In the genomic region with DNA sequence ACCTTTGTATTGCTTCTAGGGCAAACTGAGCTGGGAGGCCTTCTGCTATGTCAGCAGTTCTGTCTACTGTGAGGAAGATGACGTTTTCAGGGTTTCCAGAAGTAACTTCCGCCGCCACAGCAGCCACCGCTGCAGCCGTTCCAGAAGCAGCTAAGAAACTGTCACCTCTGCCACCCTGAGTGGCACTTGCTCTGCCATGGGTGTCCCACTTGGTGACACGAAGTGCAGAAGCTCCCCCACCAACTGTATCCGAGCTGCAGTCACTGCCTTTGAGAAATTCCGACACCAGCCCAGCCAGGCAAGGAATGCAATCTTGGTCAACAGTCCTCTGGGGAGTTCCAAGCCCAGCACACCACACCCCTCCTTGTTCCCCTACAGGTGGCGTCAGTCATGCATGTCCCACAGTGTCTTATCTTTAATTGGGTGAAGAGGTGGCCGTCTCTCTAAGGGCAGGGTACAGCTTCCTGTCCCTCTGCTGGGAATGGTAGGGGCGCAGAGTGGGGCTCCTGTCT, we compare ENCODE assay signal across 9 mouse cellular contexts. TPM values are rescaled to one million over a fixed set of nuclear protein-coding genes. Genes with fewer than 3 reads are reported as not detected.
DNase-seq lines count a peak whose midpoint lies in the region; ATAC-seq lines count a peak whose summit lies in the region.
"Had no signal": no experiment of that assay in that cellular context is flagged by ENCODE, and none has a peak within 500 bp of the region (broad histone marks: within the 10 kb centered on the region; RNA-seq: fewer than 3 reads in every experiment).

No protein-coding gene starts in this region.

- H3K4me2 ChIP-seq in lung, embryonic 16.5 days (ENCODE audit: low read depth, low read length) = peak overlapping the region; percentile 21; the same call in 1 of the 2 replicates
- peak overlapping the region; percentile 63 for H3K4me2 ChIP-seq in heart, embryonic 13.5 days
- H3K4me2 ChIP-seq in liver, embryonic 15.5 days = peak overlapping the region; percentile 18; the same call in 1 of the 2 replicates
- H3K4me2 ChIP-seq in forebrain, embryonic 14.5 days (ENCODE audit: low read length) = no peak overlapping the region
- no peak overlapping the region for H3K4me2 ChIP-seq in hindbrain, embryonic 13.5 days
- H3K4me2 ChIP-seq in midbrain, embryonic 16.5 days (ENCODE audit: low read length) = no peak overlapping the region

- peaks cover 4% of the 10 kb centered on the region; the same call in 1 of the 2 replicates for H3K4me1 ChIP-seq in lung, embryonic 16.5 days (replicated peaks; ENCODE audit: control insufficient read depth, insufficient read depth, low read length)
- peaks cover 14% of the 10 kb centered on the region for H3K4me1 ChIP-seq in heart, embryonic 13.5 days
- 0 out of 2 replicates have a peak, but pooled peaks cover 4% of the 10 kb centered on the region for H3K4me1 ChIP-seq in liver, embryonic 15.5 days (replicated peaks)
- no peaks in the 10 kb centered on the region for H3K4me1 ChIP-seq in forebrain, embryonic 14.5 days (ENCODE audit: control insufficient read depth, insufficient read depth, low read length)
- H3K4me1 ChIP-seq in hindbrain, embryonic 13.5 days (replicated peaks) = 0 out of 2 replicates have a peak, but pooled peaks cover 4% of the 10 kb centered on the region
- no peaks in the 10 kb centered on the region for H3K4me1 ChIP-seq in midbrain, embryonic 16.5 days (ENCODE audit: control insufficient read depth, insufficient read depth, low read length)

- no peaks in the 10 kb centered on the region for H3K9me3 ChIP-seq in lung, embryonic 16.5 days (ENCODE audit: control insufficient read depth, low read length)
- no peaks in the 10 kb centered on the region for H3K9me3 ChIP-seq in heart, embryonic 13.5 days
- H3K9me3 ChIP-seq in liver, embryonic 15.5 days (replicated peaks) = no peaks in the 10 kb centered on the region
- no peaks in the 10 kb centered on the region for H3K9me3 ChIP-seq in forebrain, embryonic 14.5 days (replicated peaks; ENCODE audit: control insufficient read depth, low read length)
- no peaks in the 10 kb centered on the region for H3K9me3 ChIP-seq in hindbrain, embryonic 13.5 days
- H3K9me3 ChIP-seq in midbrain, embryonic 16.5 days (replicated peaks; ENCODE audit: control insufficient read depth, low read length, poor library complexity, severe bottlenecking) = no peaks in the 10 kb centered on the region

- 25% methylated on average over 11 of the region's 11 CpGs for WGBS in lung, embryonic 16.5 days
- WGBS in heart, embryonic 13.5 days = 23% methylated on average over 11 of the region's 11 CpGs
- WGBS in liver, embryonic 15.5 days (ENCODE audit: insufficient replicate concordance) = 21% methylated on average over 11 of the region's 11 CpGs
- 52% methylated on average over 11 of the region's 11 CpGs for WGBS in forebrain, embryonic 14.5 days
- 54% methylated on average over 11 of the region's 11 CpGs for WGBS in hindbrain, embryonic 13.5 days
- 53% methylated on average over 11 of the region's 11 CpGs for WGBS in midbrain, embryonic 16.5 days

- no peaks in the 10 kb centered on the region for H3K36me3 ChIP-seq in lung, embryonic 16.5 days (ENCODE audit: control insufficient read depth, insufficient read depth, low read length)
- no peaks in the 10 kb centered on the region for H3K36me3 ChIP-seq in heart, embryonic 13.5 days
- no peaks in the 10 kb centered on the region for H3K36me3 ChIP-seq in liver, embryonic 15.5 days (replicated peaks)
- H3K36me3 ChIP-seq in forebrain, embryonic 14.5 days (ENCODE audit: control insufficient read depth, insufficient read depth, low read length) = no peaks in the 10 kb centered on the region
- no peaks in the 10 kb centered on the region for H3K36me3 ChIP-seq in hindbrain, embryonic 13.5 days
- no peaks in the 10 kb centered on the region for H3K36me3 ChIP-seq in midbrain, embryonic 16.5 days (ENCODE audit: control insufficient read depth, insufficient read depth, low read length)

- H3K27me3 ChIP-seq in lung, embryonic 16.5 days (ENCODE audit: control insufficient read depth, insufficient read depth, low read depth, low read length) = no peaks in the 10 kb centered on the region
- no peaks in the 10 kb centered on the region for H3K27me3 ChIP-seq in heart, embryonic 13.5 days (replicated peaks)
- no peaks in the 10 kb centered on the region for H3K27me3 ChIP-seq in liver, embryonic 15.5 days
- no peaks in the 10 kb centered on the region for H3K27me3 ChIP-seq in forebrain, embryonic 14.5 days (replicated peaks; ENCODE audit: control insufficient read depth, insufficient read depth, low read length)
- 0 out of 2 replicates have a peak, but pooled peaks cover 4% of the 10 kb centered on the region for H3K27me3 ChIP-seq in hindbrain, embryonic 13.5 days
- H3K27me3 ChIP-seq in midbrain, embryonic 16.5 days (ENCODE audit: control insufficient read depth, insufficient read depth, low read depth, low read length) = 0 out of 2 replicates have a peak, but pooled peaks cover 2% of the 10 kb centered on the region

- peak; percentile 81 for ATAC-seq in lung, embryonic 16.5 days (ENCODE audit: low read depth)
- ATAC-seq in heart, embryonic 13.5 days (ENCODE audit: extremely low read depth, insufficient number of reproducible peaks, low FRiP score, low TSS enrichment) = no peak
- ATAC-seq in liver, embryonic 15.5 days (ENCODE audit: insufficient read depth) = no peak
- no peak for ATAC-seq in forebrain, embryonic 14.5 days
- no peak for ATAC-seq in hindbrain, embryonic 13.5 days (ENCODE audit: low FRiP score)
- no peak for ATAC-seq in midbrain, embryonic 16.5 days

- no peak overlapping the region for H3K27ac ChIP-seq in lung, embryonic 16.5 days (ENCODE audit: low read length)
- H3K27ac ChIP-seq in heart, embryonic 13.5 days (replicated peaks) = no peak overlapping the region
- H3K27ac ChIP-seq in liver, embryonic 15.5 days (replicated peaks) = no peak overlapping the region
- no peak overlapping the region for H3K27ac ChIP-seq in forebrain, embryonic 14.5 days (ENCODE audit: low read depth, low read length)
- H3K27ac ChIP-seq in hindbrain, embryonic 13.5 days = no peak overlapping the region
- H3K27ac ChIP-seq in midbrain, embryonic 16.5 days (ENCODE audit: low read length) = no peak overlapping the region

- no peak overlapping the region for H3K4me3 ChIP-seq in lung, embryonic 16.5 days (ENCODE audit: low read length)
- H3K4me3 ChIP-seq in heart, embryonic 13.5 days = peak overlapping the region; percentile 30; the same call in 1 of the 2 replicates
- no peak overlapping the region for H3K4me3 ChIP-seq in liver, embryonic 15.5 days (replicated peaks)
- no peak overlapping the region for H3K4me3 ChIP-seq in forebrain, embryonic 14.5 days (ENCODE audit: low read depth, low read length)
- no peak overlapping the region for H3K4me3 ChIP-seq in hindbrain, embryonic 13.5 days
- H3K4me3 ChIP-seq in midbrain, embryonic 16.5 days (ENCODE audit: low read depth, low read length) = no peak overlapping the region

- no peak for DNase-seq in lung, postnatal 25 days (ENCODE audit: low spot score)
- DNase-seq in thymus, postnatal 36 days = peak; percentile 45 to 58
- DNase-seq in forebrain, embryonic 14.5 days (ENCODE audit: low spot score) = no peak
- DNase-seq: embryo, embryonic 11 days had no signal

- no peak overlapping the region for H3K9ac ChIP-seq in lung, embryonic 16.5 days (ENCODE audit: low read length)
- peak overlapping the region; percentile 60; the same call in 1 of the 2 replicates for H3K9ac ChIP-seq in heart, embryonic 13.5 days
- no peak overlapping the region for H3K9ac ChIP-seq in liver, embryonic 15.5 days
- H3K9ac ChIP-seq in forebrain, embryonic 14.5 days (ENCODE audit: low read length) = no peak overlapping the region
- no peak overlapping the region for H3K9ac ChIP-seq in hindbrain, embryonic 13.5 days
- H3K9ac ChIP-seq in midbrain, embryonic 16.5 days (ENCODE audit: low read depth, low read length) = no peak overlapping the region

RNA-seq across cellular contexts. Expression of a gene that starts 14.0 kb away (rescaled TPM):
- 29.1 and 31.5 TPM in 2 replicates for polyA plus RNA-seq in lung, embryonic 16.5 days (2015; fragmentation: Nextera tagmentation; extraction: Ambion mirVana)
- 19.1 and 20.5 TPM in 2 replicates for polyA plus RNA-seq in heart, embryonic 13.5 days (2015; fragmentation: Nextera tagmentation; extraction: Ambion mirVana)
- polyA plus RNA-seq in liver, embryonic 15.5 days (2015; fragmentation: Nextera tagmentation; extraction: Ambion mirVana) = 6.0 TPM in 2 replicates
- polyA plus RNA-seq in forebrain, embryonic 14.5 days (2014; fragmentation: Nextera tagmentation; extraction: Ambion mirVana) = 2.2 and 3.5 TPM in 2 replicates
- 4.9 and 6.1 TPM in 2 replicates for polyA plus RNA-seq in hindbrain, embryonic 13.5 days (2015; fragmentation: Nextera tagmentation; extraction: Ambion mirVana)
- polyA plus RNA-seq in midbrain, embryonic 16.5 days (2015; fragmentation: Nextera tagmentation; extraction: Ambion mirVana) = 3.5 and 4.3 TPM in 2 replicates

RNA-seq across cellular contexts. Expression of a gene that starts 27.6 kb away (rescaled TPM):
- polyA plus RNA-seq in lung, embryonic 16.5 days (2015; fragmentation: Nextera tagmentation; extraction: Ambion mirVana) = 1.9 and 2.0 TPM in 2 replicates
- 0.59 and 0.64 TPM in 2 replicates for polyA plus RNA-seq in heart, embryonic 13.5 days (2015; fragmentation: Nextera tagmentation; extraction: Ambion mirVana)
- 0.15 and 0.23 TPM in 2 replicates for polyA plus RNA-seq in liver, embryonic 15.5 days (2015; fragmentation: Nextera tagmentation; extraction: Ambion mirVana)
- polyA plus RNA-seq in forebrain, embryonic 14.5 days (2014; fragmentation: Nextera tagmentation; extraction: Ambion mirVana) = 1.4 and 1.8 TPM in 2 replicates
- polyA plus RNA-seq in hindbrain, embryonic 13.5 days (2015; fragmentation: Nextera tagmentation; extraction: Ambion mirVana) = 2.1 and 2.8 TPM in 2 replicates
- 3.3 and 3.7 TPM in 2 replicates for polyA plus RNA-seq in midbrain, embryonic 16.5 days (2015; fragmentation: Nextera tagmentation; extraction: Ambion mirVana)

Comparison
In these comparisons a context has a peak if more than half of its experiments do, and no peak if none do; other contexts are left out.
1. H3K4me2 ChIP-seq: peak in lung, embryonic 16.5 days (single experiment), heart, embryonic 13.5 days (single experiment) and liver, embryonic 15.5 days (single experiment); none in forebrain, embryonic 14.5 days (single experiment), hindbrain, embryonic 13.5 days (single experiment) and midbrain, embryonic 16.5 days (single experiment).
2. DNase-seq: peak in thymus, postnatal 36 days (2 of 2); none in lung, postnatal 25 days (single experiment) and forebrain, embryonic 14.5 days (single experiment).